Mouse (Mus musculus): ENCODE results near the gene Ap2a2. TPM values are rescaled to one million over a fixed set of nuclear protein-coding genes. Genes with fewer than 3 reads are reported as not detected.

The Ap2a2 gene
- 10 to 100 TPM; 60.7 to 60.8 TPM for total RNA-seq (2021)
- long read RNA-seq, experiment 1, full-length matches to known transcripts: 44 of 71 reads
- long read RNA-seq, experiment 1, partial matches to known transcripts: 6 of 71 reads
- long read RNA-seq, experiment 1, other reads (novel, unspliced or antisense): 21 of 71 reads
- long read RNA-seq, experiment 2, full-length matches to known transcripts: 19 of 42 reads
- long read RNA-seq, experiment 2, partial matches to known transcripts: 3 of 42 reads
- long read RNA-seq, experiment 2, other reads (novel, unspliced or antisense): 20 of 42 reads

DNA sequence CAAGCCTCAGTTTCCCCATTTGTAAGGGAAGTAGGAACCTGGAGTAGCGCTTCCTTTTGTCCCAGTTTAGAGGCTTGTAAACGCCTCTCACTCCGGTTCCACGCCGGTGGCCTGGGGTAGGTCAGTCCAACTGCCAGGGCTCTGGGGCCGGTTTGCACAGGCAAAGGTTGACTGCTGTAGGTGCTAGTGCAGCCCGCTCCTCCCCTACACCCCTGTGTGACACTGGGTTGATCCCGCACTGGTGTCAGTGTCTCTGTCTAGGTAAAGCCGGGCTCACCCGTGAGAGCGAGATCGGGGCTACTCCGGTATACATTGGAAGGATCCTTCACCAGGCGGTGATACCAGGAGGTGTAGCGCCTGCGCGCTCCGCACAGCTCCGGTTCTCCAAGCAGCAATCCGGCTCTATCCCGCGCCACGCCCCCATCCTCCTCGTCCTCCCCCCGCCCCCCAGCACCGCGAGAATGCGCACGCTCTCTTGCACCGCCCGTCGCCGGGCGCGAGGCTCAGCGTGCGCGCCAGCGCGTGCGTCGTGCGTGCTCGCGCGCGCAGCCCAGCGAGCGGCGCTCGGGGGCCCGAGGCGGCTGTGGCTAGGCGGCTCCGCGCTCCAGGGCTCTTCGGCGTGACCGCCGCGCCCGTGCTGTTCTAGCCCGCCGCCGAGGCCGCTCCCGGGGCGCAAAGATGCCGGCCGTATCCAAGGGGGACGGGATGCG, at the start of gene Ap2a2:
TSS of gene Ap2a2 (plus strand) at position 492 of the 710 bp plus-strand sequence.
- peak; percentile 90 to 94 for DNase-seq

DNA sequence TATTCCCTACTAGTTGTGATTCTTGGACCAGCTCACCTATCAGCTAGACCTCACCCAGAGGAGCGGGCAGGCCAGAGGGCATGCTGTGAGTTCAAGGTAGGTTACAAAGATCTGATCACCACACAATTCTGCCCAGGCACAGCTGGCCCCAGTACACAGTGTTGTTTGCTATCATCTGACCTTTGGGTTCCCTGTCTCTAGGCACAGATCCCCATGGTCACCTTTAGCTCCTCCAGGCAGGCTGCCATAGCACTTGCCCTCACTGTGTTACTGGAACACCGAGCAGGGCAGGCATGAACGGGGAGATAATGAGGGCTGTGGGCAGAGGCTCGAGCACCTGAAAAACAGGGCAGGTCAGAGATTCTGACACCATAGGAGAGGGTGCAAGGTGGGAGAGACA, 44.3 kb upstream of the Ap2a2 start:
- peak; percentile 54 to 59 for DNase-seq

DNA sequence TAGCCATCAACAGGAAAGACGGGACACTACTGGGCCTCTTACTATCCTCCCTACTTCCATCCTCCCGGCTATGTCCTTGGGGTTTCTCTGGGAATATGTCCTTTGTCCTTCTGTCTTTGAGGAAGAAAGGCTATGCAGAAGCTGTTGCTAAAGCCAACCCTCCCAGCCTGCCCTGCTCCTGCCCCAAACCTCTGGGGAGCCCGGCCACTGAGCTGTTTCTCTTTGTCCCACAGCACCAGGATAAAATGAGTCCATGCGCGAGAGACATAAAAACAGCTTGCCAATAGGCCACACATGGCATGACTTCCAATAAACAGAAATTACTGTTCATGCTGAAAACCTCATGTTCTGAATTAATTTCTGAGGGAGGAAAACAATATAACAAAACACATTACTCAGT, 43.7 kb upstream of the Ap2a2 start:
- DNase-seq: no peak

DNA sequence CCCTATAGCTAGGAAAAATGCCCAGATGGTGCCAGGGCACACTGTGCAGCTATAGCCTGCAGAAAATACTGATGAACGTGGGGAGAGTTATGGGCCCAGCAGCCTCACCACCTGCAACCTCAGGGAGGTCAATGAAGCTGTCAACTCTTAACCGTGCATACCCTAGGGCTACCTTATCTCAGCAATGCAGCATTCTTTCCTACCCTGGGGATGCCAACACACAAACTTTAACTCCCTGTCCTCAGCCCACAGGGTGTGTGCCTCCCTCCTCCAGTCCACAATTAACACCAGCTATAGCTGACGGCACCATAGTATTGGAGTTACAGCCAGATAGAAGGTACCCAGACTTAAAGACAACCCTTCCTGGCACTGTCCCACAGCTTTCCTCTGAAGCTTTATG, 43.0 kb upstream of the Ap2a2 start:
- peak in 1 of 2 experiments; percentile 34 for DNase-seq

DNA sequence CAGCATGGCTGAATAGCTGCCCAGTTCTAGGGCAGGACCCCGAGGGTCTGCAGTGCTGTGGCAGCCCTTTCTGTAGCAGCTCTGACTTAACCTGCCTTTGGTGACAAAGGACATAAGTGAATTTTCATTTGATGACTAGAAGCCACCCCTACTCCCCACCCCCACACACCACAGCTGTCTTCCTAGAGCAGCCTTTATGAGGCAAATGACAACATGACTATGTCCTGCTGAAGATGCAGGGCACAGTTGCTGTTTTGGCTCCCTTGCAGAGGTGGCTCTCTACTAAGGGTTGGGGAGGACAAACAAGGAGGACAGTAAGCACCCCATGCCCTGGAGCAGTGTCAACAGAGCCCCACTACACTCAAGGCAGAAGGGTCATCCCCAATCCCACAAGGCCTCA, 42.2 kb upstream of the Ap2a2 start:
- no peak for DNase-seq

DNA sequence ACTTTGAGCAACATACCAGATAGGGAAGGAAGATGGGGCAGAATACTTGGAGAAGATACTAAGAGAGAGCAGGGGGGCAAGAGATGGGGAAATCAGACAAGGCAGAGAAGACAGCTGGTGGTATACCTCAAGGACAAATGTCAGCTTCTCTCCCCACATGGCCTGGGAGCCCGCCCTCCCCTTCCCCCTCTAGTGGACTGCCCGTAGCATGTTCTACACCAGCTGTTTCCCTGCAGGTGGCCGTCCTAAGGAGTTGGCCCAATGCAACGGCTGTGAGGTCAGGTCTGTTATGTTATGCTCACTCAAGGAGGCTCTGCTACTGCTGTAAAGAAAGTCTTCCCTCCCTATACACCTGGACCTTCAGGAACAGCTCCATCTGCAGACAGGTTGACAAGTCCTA, 39.0 kb upstream of the Ap2a2 start:
- no peak for DNase-seq

DNA sequence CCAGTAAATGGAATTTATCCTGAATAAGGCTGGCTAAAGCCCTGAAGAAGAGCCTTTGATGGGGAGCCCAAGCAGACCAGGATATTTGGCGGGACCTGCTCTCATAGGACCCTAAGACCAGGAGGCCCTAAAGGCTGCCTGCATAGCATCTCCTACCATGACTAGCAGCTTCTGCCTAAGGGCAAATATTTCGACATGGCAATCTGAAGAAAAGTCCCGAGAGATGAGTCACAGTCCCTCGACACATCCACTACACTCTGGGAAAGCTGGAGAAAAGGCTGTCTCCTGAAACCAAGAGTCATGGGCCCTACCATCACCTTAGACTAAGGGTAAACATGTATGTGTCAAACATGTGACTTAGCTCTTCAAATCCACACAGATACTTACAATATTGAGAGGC, 37.7 kb upstream of the Ap2a2 start:
- no peak for DNase-seq

DNA sequence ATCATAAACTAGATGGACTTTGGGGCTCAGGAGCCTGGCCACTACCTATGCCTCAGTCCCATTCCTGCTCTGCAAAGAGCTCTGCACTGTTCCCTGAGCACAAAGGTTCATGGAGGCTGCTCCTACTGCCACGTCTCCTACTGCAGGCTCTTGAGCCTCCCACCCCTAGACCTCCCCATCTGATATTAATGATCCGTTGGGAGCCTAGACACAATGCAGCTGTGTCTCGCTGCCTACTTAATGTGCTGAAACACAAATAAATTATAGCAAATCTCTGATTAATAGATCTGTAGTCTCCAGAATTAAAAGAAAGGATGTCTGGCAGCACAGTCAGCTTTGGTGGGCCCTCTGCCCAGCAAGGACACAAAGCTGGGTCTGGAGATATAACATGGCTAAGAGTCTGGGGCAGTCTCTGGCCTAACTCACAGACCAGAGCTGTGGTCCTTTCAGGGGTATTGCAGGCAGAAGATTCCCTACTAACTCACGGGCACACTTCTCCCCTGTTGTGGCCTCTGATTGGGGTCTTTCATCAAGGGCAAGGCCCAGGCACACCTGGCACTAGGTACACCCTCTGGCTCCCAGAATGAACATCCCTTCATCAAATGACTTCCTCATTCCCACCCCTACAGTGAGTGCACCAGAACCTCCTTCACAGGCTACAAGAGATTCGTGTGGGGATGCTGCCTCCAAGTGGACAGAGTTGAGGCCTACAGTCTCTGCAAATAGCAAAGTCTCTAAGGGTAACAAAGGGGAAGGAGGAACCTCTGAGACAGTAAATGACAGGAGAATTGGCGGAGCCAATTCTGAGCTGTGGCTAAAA, 37.0 kb upstream of the Ap2a2 start:
- peak; percentile 83 to 89 for DNase-seq

DNA sequence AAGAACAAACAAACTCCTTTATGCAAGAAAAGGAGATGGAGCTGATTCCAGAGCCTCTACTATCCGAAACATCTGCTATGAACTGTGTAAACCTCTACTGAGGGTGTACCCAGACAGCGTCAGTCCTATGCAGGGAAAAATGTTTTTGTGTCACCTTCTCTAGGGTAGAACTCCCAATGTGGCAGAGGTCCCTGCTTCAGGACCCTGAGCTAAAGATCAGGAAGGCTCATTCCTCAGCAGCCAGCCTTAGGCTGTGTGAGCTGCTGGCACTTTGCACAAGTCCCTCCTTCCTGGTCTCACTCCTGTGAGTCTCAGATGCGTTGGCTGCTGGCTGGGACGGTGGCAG, 36.4 kb upstream of the Ap2a2 start:
- no peak for DNase-seq

DNA sequence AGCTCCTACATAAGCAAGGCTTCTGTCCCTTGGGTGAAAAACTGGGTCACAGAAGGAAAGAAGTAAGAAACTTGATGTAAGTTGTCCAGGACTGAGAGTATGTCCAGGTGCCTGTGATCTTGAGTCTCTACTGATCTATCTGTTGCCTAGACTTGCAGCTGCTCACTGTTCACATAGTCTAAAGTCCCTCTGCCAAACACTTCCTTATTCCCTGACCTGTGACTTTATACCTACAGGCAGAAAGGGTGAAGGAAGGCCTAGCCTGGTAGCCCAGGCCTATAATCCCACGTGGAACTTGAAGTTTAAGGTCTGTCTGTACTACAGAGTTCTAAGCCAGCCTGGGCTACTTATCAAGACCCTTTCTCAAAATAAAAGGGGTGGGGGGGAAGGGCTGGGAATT, 26.4 kb upstream of the Ap2a2 start:
- DNase-seq: no peak

DNA sequence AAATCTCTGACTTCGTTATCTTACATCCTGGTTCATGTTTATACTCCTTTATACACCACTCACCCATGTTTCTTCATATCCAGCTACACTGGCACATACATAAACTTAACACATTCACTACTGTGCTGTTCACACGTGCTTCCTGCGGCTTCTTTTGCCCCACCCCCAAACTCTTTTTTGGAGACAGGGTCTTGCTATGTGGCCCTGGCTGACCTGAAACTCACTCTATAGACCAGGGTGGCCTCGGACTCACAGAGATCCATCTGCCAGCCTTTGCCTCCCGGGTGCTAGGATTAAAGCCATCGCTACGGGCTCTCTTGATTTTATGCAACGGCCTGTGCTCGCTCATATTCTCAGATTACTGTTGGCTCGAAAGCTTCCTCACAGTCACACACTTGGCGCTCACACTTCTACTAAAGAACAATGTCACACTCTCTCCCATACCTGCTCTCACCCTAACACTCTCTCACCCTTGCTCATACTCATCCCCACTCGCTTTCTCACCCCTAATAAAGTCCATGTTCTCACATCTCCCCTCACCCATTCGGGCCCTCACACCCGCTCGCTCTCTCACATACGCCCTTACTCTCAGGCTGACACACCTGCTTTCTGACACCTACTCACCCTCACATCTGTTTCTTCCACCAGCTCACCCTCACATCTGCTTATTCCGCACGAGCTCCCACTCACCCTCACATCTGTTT, 23.0 kb upstream of the Ap2a2 start:
- no peak for DNase-seq

DNA sequence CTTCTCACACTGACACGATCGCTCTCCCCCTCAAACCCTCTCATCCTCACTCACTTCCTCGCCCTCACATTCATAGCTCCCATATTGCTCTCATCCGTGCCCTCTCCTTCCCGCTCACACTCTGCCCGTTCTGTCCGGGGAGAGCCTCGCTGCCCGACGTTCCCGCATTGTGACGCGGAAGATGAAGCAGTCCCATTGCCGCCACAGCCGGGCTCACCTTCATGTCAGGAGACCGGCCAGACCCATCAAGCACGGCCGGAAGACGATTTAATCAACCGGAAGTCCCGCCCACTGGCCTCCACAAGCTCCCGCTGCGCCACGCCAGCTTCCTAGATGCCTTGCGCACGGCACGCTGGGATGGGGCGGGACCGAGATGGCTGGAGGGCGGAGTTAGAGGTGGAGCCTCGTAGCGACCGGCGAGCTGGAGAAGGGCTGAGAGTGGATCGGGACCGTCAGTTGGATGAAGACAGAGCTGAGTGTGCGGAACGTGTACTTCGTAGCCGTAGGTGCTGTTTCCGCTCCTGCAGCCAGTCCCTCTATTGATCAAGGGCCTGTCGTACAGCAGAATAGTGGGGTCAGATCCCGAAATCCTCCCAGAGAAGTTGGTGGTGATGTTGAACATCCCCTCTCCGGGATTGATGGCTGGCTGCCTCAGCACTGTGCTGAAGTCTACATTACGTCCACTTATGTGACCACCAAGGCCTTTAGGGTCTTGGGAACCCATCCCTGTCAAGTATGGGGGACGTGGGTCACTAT, 22.2 kb upstream of the Ap2a2 start, which contains the start of gene Chid1:
TSS of gene Chid1 (minus strand) at position 302 of the 756 bp plus-strand sequence.
- DNase-seq: peak; percentile 99

DNA sequence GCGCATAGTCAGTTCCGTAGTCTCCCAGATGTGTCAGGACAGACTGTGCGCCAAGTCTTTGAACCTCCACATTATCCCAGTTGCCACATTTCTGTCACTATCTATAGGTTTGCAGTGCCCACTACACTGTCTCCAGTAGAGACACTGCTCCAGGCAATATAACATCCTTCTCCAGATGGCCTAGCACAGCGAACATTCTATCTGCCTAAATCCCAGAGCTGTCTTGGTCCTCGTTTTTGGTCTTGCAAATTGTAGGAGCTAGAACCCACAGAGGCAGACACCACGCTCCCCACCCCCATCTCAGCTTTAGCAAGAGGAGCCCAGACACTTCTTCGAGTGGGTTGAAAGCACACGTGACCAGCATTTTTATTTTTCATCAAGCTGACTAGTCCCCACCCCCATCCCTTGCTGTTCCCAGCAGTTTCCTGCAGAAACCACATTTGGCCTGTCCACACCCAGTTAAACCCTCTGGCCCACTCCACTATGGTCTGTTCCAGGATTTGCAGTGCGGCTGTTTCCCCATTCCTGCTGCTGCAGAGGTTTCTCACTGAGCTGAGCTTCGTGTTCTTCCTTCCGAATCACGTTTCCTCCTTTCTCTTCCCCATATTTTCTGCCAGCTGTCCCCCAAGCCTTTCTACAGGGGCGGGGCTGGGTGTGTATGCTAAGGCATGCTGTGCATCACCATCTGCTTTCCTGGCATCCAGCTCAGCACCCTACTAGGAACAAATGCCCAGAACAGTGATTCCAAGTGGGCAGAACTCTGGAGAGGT, 21.5 kb upstream of the Ap2a2 start:
- peak; percentile 76 to 91 for DNase-seq

DNA sequence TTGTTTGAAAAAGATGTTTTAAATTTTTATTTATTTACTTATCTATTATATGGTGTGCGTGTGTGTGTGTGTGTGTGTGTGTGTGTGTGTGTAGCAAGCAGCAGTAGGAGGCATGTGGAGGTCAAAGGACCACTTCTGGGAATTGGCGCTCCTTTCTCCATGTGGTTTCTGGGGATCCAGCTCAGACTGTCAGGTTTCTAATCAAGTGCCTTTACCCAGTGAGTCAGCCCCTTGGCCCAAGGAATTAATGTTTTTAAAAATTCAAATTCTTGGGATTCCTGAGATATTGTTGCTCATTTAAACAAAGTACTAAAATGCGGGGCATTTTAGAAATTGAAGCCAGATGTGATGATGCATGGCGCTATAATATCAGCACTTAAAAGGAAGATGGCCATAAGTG, 20.3 kb upstream of the Ap2a2 start:
- no peak for DNase-seq

DNA sequence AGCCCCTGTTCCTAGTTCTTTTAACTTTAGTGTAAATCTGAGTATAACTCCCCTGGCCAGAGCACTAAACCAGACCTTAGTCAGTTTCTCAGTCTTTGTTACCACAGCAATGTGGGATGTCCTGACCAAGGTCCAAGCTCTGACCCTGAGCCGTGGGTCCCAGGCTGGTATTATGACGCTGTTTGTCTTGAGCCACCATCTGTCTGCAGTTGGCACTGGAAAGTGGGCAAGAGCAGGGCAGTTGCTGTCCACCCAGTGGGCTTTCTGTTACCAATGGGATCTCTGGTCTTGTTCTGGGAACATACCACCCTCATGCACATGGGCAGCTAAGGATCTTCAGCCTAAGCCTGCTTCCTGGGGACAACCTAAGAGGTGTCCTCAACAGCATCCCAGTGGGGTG, 19.4 kb upstream of the Ap2a2 start:
- DNase-seq: no peak

DNA sequence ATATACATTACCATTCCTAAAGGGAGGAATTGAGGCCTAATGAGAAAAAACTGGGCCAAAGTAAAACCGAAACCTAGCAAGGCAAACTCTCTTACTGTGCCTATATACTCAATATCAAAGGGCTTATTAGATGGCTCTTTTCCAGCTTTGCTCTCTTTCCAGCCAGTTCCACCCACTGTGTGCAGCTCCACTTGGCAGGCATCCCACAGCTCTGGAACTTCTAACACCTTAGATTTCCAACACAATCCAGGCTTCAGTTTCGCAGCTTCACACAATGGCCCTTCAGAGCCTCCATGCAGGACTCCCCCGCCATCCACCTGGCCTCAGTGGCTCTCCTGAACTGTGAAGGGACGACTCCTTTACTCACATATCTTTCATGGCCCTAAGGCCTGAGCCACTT, 17.3 kb upstream of the Ap2a2 start:
- DNase-seq: no peak

DNA sequence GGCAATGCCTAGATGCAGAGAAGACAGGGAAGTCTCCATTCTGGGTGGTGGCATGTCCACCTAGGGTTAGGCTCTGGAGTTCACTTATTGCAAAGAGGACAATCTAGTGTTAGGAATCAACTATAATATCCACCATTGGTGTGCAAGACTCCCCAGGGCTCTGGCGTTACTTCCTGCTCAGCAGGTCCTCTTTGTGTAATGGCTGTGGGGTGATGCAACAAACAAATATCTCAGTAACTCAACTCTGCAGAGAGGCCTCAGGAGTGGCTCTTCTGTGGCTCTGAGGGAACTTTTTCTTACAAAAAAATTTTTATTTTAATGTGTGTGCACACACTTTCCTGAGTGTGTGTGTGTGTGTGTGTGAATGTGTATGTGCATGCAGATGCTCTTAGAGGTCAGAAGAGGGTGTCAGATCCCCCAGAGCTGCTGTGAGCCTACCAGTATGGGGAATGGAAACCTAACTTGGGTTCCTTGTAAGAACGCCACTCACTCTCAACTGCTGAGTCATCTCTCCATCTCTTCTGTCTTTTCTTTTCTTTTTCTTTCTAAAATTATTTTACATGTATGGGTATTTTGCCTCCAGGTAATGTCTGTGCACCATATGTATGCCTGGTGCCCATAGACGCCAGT, 12.4 kb upstream of the Ap2a2 start:
- no peak for DNase-seq

DNA sequence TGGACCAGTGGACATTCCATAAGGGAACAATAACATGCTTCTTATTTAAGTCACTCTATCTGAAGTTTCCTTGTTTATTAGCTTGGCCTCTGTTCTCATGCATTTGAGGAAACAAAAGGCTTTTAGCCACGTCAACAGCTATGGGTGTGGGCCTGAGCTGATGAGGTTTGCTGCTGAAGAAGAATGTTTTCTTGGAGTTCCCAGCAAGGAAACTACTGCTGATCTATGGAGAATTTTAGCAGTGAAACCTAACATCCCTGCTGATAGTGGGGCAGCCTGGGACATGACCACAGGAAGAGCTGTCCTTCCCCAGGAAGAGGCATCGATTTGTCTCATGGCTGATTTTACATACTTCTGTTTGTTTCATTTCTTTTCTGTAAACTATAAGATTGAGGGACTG, 11.5 kb upstream of the Ap2a2 start:
- peak in 1 of 2 experiments; percentile 42 for DNase-seq

DNA sequence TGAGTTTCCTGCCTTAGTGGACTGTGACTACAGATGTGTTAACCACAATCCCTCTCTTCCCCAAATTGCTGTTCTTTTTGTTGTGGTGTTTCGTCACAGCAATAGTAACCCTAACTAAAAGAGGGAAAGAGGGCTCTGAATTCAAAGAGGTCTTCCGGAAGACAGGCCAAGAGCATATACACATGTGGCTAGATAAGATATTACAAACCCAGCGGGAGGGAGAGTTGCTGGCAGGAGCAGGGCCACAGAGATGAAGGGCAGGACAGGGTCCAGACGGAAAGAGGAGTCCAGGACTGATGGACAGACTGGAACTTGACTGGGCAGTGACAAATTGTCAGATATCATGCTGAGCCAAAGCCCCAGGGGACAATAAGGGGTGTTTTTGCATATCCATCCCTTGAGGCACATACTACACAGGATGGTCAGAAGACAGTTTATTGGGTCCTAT, 3.6 kb upstream of the Ap2a2 start:
- DNase-seq: peak in 1 of 2 experiments; percentile 33

DNA sequence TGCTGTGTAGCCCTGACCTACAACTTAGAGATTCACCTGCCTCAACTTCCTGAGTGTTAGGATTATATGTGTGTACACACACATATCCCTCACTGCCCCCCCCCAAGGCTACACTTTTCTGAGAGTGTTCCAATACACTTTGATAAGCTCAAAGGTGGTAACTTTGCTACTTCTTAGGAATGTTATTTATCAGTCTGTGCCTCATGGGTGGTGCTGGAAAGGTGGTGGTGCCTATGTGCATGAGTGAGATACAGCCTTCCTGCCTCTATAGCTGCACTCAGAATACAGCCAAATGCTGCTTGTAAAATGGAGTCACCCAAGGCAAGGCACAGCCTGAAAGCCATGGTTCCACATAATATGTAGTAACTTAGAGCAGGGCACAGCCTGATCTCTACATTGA, 3.0 kb upstream of the Ap2a2 start:
- no peak for DNase-seq

All from heart, adult 18-20 months (tissue).